Mouse (Mus musculus): ENCODE results near the gene Cwc15.

Cwc15 gene

GRCm38 (mm10) chr9:14547584-14548365, 47.4 kb downstream of the Cwc15 start:
- DNase-seq (ENCODE audit: low spot score in 2 of 2) = no peak

- DNase-seq (ENCODE audit: low spot score in 2 of 2) = no peak
Observed at GRCm38 (mm10) chr9:14548366-14548761, 47.9 kb downstream of the Cwc15 start.

GRCm38 (mm10) chr9:14558332-14558731, 57.9 kb downstream of the Cwc15 start:
- no peak for DNase-seq (ENCODE audit: low spot score in 2 of 2)

- DNase-seq (ENCODE audit: low spot score in 2 of 2) = peak in 1 of 2 experiments; percentile 40
Observed at GRCm38 (mm10) chr9:14559430-14559829, 59.0 kb downstream of the Cwc15 start.

- no peak for DNase-seq (ENCODE audit: low spot score in 2 of 2)
Observed at GRCm38 (mm10) chr9:14559996-14560395, 59.6 kb downstream of the Cwc15 start.

All from frontal cortex, postnatal 25 days (tissue).